Mouse (Mus musculus) thymus, adult 18-20 months (tissue): Measurements from ENCODE around the gene Col6a2.

Experiments used
- DNase-seq, 2 experiments: peaks; one replicate each; pipeline ENCODE4 v3.0.0; 2022; ENCODE audit warnings: mixed read lengths in 2 of 2

Col6a2 gene

DNA sequence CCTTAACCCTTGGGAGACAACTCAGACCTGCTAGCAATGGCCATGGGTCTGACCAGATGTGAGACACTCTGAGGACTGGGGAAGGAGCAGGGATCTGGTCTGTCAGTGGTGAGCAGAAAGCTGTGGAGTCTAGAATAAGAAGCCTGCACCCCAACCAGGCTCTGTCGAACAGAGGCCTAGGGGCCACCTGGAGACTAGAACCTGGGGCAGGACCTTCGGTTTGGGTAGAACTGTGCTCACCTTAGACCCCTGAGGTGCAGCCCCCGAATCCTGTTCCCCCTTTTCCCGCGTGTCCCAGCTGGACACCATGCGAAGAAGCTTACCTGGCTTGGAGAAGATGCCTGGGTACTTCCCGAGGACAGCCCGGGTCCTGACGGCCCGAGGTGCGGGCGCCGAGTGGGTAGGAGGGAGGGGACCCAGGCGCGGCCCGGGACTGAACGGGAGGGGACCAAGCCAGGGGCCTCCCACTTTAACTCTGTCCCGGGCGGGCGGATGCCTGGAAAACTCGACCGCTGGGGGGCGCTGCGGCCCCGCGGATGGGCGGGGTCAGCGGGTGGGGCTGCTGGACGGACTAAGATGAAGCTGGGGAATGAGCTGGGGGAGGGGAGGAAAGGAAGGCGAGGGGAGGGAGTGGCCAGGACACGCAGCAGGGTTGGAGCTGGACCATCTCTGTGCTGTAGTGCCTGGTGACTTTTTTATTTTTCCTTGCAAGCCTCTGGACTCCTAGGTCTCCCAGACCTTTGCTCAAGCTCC is at the start of gene Col6a2:
TSS of gene Col6a2 (minus strand) at position 703 of the 753 bp plus-strand sequence.
- peak; percentile 19 to 40 for DNase-seq

GRCm38 (mm10) chr10:76671939-76672338 is 48.5 kb upstream of the Col6a2 start:
- no peak for DNase-seq

DNA sequence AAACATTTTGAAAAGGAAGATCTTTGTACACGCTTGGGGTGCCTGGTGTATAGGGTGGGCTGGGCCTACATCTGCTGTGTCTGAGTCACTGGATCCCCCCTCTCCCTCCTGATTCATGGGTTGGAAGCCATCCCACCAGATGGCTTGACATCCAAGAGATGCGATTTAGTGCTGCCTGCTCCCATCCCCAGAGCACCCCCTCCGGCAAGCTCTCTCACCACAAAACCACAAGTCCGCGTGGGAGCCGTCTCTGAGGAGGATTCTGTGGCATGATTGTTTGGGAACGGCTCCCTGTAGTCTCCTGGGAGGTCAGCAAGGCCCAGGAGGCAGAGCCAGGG is 45.5 kb upstream of the Col6a2 start:
- DNase-seq: peak in 1 of 2 experiments; percentile 8

DNA sequence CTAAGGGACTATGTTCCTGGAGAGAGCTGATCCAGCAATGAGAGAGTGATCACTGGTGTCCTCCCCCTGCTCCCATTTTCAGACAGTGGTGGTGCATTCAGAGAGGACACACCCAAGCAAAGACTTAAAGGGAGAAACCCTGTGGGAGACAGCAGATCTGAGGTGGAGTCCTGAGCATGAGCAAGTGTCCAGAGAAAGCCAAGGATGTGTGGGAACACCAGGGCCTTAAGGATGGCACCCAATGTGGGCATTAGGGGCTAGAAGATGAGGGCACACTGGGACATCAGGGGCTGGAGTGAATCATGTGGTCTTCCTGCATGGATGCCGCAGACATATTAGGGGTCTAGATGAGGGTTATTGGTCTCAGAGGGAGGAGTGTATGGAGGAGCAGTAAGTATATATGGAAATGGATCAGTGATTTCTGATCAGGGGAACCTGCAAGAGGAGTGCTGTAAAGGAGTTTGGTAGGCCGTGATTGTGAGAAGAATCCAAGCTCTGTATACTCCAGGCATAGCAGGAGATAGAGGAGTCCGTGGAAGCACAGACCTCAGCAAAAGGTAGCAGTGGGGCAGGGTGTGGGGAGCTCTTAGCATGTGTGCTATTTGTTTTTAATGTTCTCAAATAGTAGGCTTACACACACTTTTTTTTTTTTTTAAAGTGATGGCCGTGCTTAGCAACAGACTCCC is 45.0 kb upstream of the Col6a2 start:
- no peak for DNase-seq

DNA sequence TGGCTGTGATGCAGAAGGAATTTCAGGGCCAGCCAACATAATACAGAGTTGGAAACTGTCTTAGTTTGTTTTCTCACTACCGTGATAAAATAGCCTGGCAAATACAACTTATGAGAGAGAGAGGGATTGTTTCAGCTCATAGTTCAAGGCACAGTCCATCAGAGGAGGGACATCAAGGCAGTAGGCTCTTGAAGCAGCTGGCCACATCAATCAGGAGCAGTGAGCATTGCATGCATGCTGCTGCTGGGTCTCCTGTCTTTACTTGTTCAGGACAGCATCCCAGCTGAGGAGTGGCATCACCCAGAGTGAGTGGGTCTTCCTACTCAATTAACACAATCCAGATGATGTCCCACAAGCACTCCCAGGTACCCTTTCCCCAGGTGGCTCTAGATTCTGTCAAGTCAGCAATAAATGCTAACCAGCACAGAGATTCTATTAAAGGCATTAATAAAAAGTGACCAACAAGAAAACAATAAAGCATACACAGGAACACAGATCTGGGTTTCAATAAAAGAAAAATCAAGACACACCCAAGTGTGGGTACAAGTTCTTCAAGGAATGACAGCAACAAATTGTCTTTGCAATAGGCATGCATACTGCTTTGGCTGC is 43.9 kb upstream of the Col6a2 start:
- no peak for DNase-seq

DNA sequence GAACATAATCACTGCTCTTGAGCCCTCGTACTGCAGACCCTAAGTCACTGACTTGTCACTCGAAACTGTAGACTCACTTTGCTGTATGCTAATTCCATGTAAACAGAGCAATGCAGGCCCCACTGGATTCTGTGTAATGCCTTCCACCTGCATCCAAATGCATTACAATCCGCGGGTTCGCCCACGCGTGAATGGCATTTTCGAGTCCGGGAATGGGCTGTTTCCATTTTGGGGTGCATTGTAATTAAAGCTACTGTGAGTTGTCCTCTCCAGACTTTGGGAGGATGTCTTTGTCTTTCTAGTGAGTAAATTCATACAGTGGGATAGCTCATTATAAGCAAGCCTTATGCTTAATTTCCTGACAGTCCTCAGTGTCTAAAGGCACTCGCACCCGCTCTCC is 42.1 kb upstream of the Col6a2 start:
- DNase-seq: no peak

- DNase-seq: peak in 1 of 2 experiments; percentile 23
These were observed 41.0 kb upstream of the Col6a2 start for GRCm38 (mm10) chr10:76664156-76665115.

GRCm38 (mm10) chr10:76653345-76654336 is 30.2 kb upstream of the Col6a2 start:
- no peak for DNase-seq

GRCm38 (mm10) chr10:76650662-76651342 is 27.4 kb upstream of the Col6a2 start:
- DNase-seq: no peak

GRCm38 (mm10) chr10:76648738-76649137 is 25.3 kb upstream of the Col6a2 start:
- DNase-seq: no peak

GRCm38 (mm10) chr10:76647390-76647789 is 24.0 kb upstream of the Col6a2 start:
- no peak for DNase-seq

DNA sequence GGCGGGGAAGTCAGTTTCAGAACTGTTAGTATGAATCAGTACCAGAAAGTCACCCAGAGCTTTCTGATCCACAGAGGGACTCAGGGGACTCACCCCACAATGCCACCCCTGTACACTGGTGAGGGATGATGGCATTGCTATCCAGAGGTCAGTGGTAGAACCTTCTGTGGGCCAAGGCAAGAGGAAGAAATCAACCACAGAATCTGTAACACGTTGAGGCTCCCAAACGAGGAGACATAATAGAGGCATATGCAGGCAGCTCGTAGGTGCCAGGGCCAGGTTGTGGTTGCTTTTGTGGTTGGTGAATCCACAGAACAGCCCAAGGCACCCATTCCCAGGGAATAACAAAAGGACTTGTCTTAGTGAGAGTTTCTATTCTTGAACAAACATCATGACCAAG is 22.3 kb upstream of the Col6a2 start:
- no peak for DNase-seq

GRCm38 (mm10) chr10:76645066-76645465 is 21.6 kb upstream of the Col6a2 start:
- DNase-seq: no peak

DNA sequence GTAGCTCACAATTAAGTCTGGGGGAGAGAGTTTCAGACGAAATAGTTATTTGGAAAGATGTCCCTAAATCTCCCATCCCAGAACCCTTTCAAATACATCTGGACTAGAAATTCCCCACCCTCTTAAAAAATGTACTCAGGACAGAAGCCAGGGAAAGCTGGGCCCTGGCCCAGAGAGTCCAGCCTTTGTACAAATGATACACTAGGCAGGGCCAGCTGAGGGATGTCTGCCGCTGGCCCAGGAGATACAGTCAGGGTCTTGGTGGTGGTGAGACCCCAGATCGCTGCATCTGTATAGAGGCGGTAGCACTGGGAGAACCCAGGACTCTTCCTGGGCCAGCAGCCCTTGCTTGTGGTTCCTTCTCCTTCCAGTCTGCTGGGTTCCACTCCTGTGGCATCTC is 20.6 kb upstream of the Col6a2 start:
- DNase-seq: no peak

DNA sequence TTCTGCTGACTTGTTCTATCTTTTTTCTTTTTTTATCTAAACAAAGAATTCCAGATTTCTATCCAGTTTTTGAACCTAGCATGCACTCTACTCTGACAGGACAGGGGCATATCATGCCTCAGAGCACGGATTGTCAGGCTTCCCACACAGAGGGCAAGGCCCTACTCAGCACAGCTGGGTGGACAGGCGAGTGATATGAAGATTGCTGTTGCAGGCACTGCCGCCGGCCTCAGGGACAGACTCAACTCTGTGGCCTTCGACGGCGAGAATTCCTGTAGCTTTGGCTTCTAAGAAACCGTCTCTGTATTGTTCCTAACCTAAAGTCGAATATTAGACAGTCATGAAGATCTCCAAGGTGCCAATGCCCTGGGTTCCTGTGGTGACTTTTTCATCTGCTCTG is 20.0 kb upstream of the Col6a2 start:
- no peak for DNase-seq

DNA sequence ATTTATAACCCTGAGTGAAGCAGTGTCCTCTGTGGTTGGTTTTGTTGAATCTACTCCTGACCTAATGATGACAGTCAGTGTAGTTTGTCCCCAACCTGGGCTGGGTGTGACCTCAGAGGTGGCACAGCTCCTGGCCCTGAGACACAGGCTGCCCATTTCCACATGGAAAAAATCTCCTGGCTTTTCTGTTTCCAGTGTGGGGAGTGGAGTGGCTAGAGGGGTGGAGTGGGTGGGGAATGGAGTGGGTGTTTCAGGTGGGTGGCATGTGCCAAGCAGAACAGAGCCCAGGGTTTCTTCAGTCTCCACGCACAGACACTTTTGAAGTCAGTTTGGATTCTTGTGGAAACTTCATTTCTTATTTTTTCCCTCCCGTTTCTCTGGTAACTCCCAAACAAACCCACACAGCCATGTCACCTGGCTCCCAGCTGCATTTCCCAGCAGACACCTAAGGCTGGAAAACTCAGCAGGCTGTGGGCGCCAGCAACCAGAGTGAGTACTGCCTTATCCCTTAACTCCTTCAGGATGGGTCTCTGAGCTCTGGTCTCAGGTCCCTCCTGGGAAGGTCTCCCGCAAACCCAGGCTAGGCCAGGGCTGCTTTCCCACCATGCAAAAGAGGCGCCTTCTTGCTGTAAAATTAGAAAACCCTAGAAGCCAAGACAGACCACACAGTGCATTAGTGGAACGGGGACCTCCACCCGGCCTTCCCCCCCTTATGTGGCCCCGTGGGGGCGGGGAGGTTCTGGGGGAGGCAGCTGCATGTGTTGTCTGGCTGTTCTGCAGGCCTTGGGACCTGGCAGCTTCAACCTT is 19.4 kb upstream of the Col6a2 start:
- no peak for DNase-seq

DNA sequence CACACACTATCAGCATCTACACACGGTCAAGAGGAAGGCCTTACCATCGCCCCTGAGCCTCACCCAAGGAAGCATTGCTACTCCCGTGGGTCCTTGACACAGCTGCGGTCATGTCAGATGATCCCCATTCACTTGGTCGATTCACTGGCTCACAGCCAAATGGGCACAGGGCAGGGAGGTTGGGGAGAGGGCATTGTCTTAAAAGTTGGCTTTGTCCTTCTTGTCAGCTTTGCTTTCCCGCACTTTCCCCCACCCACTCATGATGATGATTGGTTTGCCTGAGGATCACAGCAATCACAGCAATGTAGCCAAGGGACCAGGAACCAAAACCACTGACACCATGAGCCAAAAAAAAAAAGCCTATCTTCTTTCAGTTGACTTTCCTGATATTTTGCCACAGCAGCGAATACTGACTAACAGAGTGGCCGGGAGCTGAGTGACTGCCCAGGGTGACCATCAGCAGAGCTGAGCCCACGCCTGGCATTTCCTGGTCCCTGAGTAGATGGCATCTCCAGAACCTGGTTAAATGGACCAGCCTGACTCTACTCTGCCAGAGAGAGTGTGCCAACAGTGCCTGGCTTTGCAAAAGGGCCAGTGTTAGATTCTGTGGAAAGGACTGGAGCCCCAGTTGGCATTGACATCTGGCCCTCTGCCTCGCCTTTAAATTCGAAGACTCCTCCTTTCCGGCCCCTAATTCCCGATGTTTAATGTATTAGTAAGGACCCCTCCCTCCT is 18.6 kb upstream of the Col6a2 start:
- no peak for DNase-seq

DNA sequence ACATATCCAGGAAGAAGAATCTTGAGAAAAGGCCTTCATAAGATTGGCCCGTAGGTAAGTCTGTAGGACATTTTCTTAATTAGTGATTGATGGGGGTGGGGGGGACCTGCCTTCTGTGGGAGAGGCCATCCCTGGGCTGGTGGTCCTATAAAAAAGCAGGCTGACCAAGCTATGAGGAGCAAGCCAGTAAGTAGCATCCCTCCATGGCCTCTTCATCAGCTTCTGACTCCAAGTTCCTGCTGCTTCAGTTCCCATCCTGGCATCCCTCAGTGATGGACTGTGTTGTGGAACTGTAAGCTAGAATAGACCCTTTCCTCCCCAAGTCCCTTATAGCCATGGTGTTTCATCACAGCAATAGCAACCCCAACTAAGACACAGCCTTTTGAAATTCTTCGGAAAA is 16.5 kb upstream of the Col6a2 start:
- DNase-seq: no peak

DNA sequence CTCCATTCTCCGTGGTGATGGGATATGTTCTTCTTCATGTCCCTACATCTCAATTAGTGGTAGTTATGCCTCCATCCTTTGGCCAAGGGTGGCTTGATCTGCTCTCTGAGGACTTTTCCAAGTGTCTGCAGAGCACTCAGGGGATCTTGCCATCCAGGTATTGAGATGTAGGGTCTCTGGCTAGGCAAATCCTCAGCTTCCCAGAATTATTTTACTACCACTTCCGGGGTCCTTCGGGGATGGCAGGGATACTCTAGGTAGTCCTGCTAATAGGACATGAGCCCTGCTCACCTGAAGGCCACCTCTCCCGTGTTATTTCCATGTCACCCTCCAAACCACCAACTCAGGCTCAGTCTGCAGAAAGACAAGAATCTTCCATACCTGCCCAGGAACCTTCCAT is 13.2 kb upstream of the Col6a2 start:
- no peak for DNase-seq
